Mouse (Mus musculus): ENCODE data around the gene Tnni3k. TPM values are rescaled to one million over a fixed set of nuclear protein-coding genes. Genes with fewer than 3 reads are reported as not detected.

Gene Tnni3k
- polyA plus RNA-seq, 1 experiment from 2014 or later: not detected

Other genes with a start within 250 kb of the Tnni3k start
- 15.1 and 16.7 TPM in 2 replicates for gene Fpgt, start 38.0 kb upstream of the Tnni3k start, polyA plus RNA-seq (2016; fragmentation: Nextera tagmentation; extraction: Ambion mirVana)
- 1.3 and 1.4 TPM in 2 replicates for gene Lrriq3, start 38.0 kb upstream of the Tnni3k start, polyA plus RNA-seq (2016; fragmentation: Nextera tagmentation; extraction: Ambion mirVana)